Comparison of ENCODE assay signal across 9 mouse cellular contexts in genomic region chr7:120597744-120598243, GRCm38 (mm10). TPM values are rescaled to one million over a fixed set of nuclear protein-coding genes. Genes with fewer than 3 reads are reported as not detected.
DNase-seq lines count a peak whose midpoint lies in the region; ATAC-seq and TF ChIP-seq lines count a peak whose summit lies in the region.
"Had no signal": no experiment of that assay in that cellular context is flagged by ENCODE, and none has a peak within 500 bp of the region (broad histone marks: within the 10 kb centered on the region; RNA-seq: fewer than 3 reads in every experiment).

No protein-coding gene starts in this region.

- no peaks in the 10 kb centered on the region for H3K9me3 ChIP-seq in heart, embryonic 14.5 days (ENCODE audit: control insufficient read depth, low read length)
- no peaks in the 10 kb centered on the region for H3K9me3 ChIP-seq in lung, postnatal 0 days (ENCODE audit: low read length)

- H3K4me2 ChIP-seq in heart, embryonic 14.5 days (ENCODE audit: low read length), result peak overlapping the region; percentile 76
- peak overlapping the region; percentile 61 for H3K4me2 ChIP-seq in lung, postnatal 0 days (replicated peaks; ENCODE audit: low read depth, low read length)

- no peak for TF ChIP-seq POLR2A in cortical plate, adult 2 months (IDR thresholded peaks at IDR 0.05; ENCODE audit: extremely low read depth, insufficient read depth, low read length)

- no peak for TF ChIP-seq CTCF in cortical plate, adult 2 months (IDR thresholded peaks at IDR 0.05; ENCODE audit: extremely low read depth, insufficient read depth, low read length)
- TF ChIP-seq CTCF in lung, postnatal 0 days (IDR thresholded peaks at IDR 0.05), result no peak

- 6% methylated on average over 41 of the region's 41 CpGs for WGBS in heart, embryonic 14.5 days
- WGBS in lung, postnatal 0 days, result 8% methylated on average over 41 of the region's 41 CpGs

- no peak for ATAC-seq in heart, embryonic 14.5 days (ENCODE audit: insufficient number of reproducible peaks, insufficient read depth, low FRiP score, low read depth)
- ATAC-seq in lung, postnatal 0 days, result peak; percentile 48
- no peak for ATAC-seq in erythroid progenitor cell, adult 5-6 weeks (replicated peaks; ENCODE audit: low FRiP score, poor library complexity, severe bottlenecking)

- no peaks in the 10 kb centered on the region for H3K36me3 ChIP-seq in heart, embryonic 14.5 days (ENCODE audit: control insufficient read depth, insufficient read depth, low read length)
- H3K36me3 ChIP-seq in lung, postnatal 0 days (ENCODE audit: insufficient read depth, low read length), result no peaks in the 10 kb centered on the region

- H3K4me3 ChIP-seq in cortical plate, adult 2 months (ENCODE audit: insufficient read depth, low read length), result peak overlapping the region; percentile 38
- peak overlapping the region; percentile 44 to 54 for H3K4me3 ChIP-seq in heart, embryonic 14.5 days (ENCODE audit: control insufficient read depth in 1 of 2, insufficient read depth in 1 of 2, low read depth in 1 of 2, low read length in 2 of 2)
- peak overlapping the region; percentile 31 for H3K4me3 ChIP-seq in lung, postnatal 0 days (ENCODE audit: low read depth, low read length)
- H3K4me3 ChIP-seq: myocyte had no signal

- H3K4me1 ChIP-seq in cortical plate, adult 2 months (ENCODE audit: control insufficient read depth, insufficient read depth, low read length), result no peaks in the 10 kb centered on the region
- H3K4me1 ChIP-seq in heart, embryonic 14.5 days (ENCODE audit: control insufficient read depth in 2 of 2, insufficient read depth in 2 of 2, low read length in 2 of 2), result no peaks in the 10 kb centered on the region
- no peaks in the 10 kb centered on the region for H3K4me1 ChIP-seq in lung, postnatal 0 days (ENCODE audit: insufficient read depth, low read depth, low read length)

- H3K9ac ChIP-seq in heart, embryonic 14.5 days (ENCODE audit: low read length), result peak overlapping the region; percentile 59; the same call in 1 of the 2 replicates
- H3K9ac ChIP-seq in lung, postnatal 0 days (replicated peaks; ENCODE audit: low read depth), result no peak overlapping the region

- no peak overlapping the region for H3K27ac ChIP-seq in cortical plate, adult 2 months (ENCODE audit: insufficient read depth, low read length)
- no peak overlapping the region for H3K27ac ChIP-seq in heart, embryonic 14.5 days (replicated peaks in 1 of 2; ENCODE audit: control insufficient read depth in 1 of 2, insufficient read depth in 1 of 2, low read depth in 2 of 2, low read length in 2 of 2)
- H3K27ac ChIP-seq in lung, postnatal 0 days (ENCODE audit: low read length), result no peak overlapping the region

- TF ChIP-seq EP300 in lung, postnatal 0 days (IDR thresholded peaks at IDR 0.05), result no peak

- peaks cover 7% of the 10 kb centered on the region; the same call in 1 of the 2 replicates for H3K27me3 ChIP-seq in heart, embryonic 14.5 days (ENCODE audit: control insufficient read depth, insufficient read depth, low read length)
- no peaks in the 10 kb centered on the region for H3K27me3 ChIP-seq in lung, postnatal 0 days (replicated peaks; ENCODE audit: insufficient read depth, low read length)

- peak; percentile 22 for DNase-seq in urinary bladder, adult 2 months (ENCODE audit: low spot score)
- no peak for DNase-seq in urinary bladder, postnatal 4 days (ENCODE audit: low spot score in 2 of 2)
- DNase-seq in kidney, postnatal 14 days, result peak; percentile 20
- DNase-seq in lung, postnatal 0 days (ENCODE audit: low spot score), result no peak
- peak; percentile 21 for DNase-seq in right cerebral cortex, postnatal 25 days

RNA-seq across cellular contexts. Expression of gene Uqcrc2, which starts 37.2 kb away (rescaled TPM):
- 177 and 203 TPM in 2 replicates for polyA plus RNA-seq in urinary bladder, adult 2 months (2012; rRNA removed)
- 205 and 211 TPM in 2 replicates for polyA plus RNA-seq in cortical plate, adult 2 months (2012; rRNA removed)
- polyA plus RNA-seq in heart, embryonic 14.5 days (2014; fragmentation: Nextera tagmentation; extraction: Ambion mirVana), result 531 and 532 TPM in 2 replicates
- polyA plus RNA-seq in lung, postnatal 0 days (2015; fragmentation: Nextera tagmentation; extraction: Ambion mirVana), result 118 and 123 TPM in 2 replicates
- total RNA-seq in erythroid progenitor cell, adult 5-6 weeks (2015; ENCODE audit: low replicate concordance), result 84.7 and 88.4 TPM in 2 replicates
- 27.9 and 36.7 TPM in 2 replicates for total RNA-seq in erythroid progenitor cell, adult 5-6 weeks (2017; ENCODE audit: low replicate concordance)

Comparison
In these comparisons a context has a peak if more than half of its experiments do, and no peak if none do; other contexts are left out.
1. DNase-seq: peak in urinary bladder, adult 2 months (single experiment), kidney, postnatal 14 days (single experiment) and right cerebral cortex, postnatal 25 days (single experiment); none in urinary bladder, postnatal 4 days (0 of 2) and lung, postnatal 0 days (single experiment).
2. Peak in every context shown above with its lines, with median percentiles within 50 percentile points of each other: H3K4me3 ChIP-seq.